Mouse (Mus musculus) midbrain, embryonic 15.5 days (tissue): ENCODE results near the gene Pxmp4. TPM values are rescaled to one million over a fixed set of nuclear protein-coding genes. Genes with fewer than 3 reads are reported as not detected.

ENCODE experiments used
- ATAC-seq: fragments of 200-750 bp; cut with Nextera tagmentation; replicated peaks from 2 replicates; pipeline ENCODE4 v1.8.0; 2017; ENCODE audit warnings: moderate TSS enrichment
- H3K27ac ChIP-seq: fragments of 300-500 bp; sonication (generic); 2 replicates; pipeline ENCODE4 v1.5.1; 2015; ENCODE audit warnings: mild to moderate bottlenecking, inconsistent platforms
- H3K27me3 ChIP-seq: fragments of 300-500 bp; sonication (generic); replicated peaks from 2 replicates; pipeline ENCODE4 v1.6.1; 2015; ENCODE audit warnings: inconsistent platforms
- H3K36me3 ChIP-seq: fragments of 300-500 bp; sonication (generic); replicated peaks from 2 replicates; pipeline ENCODE4 v1.6.1; 2015; ENCODE audit warnings: inconsistent platforms
- H3K4me1 ChIP-seq: fragments of 300-500 bp; sonication (generic); 2 replicates; pipeline ENCODE4 v1.6.1; 2015; ENCODE audit warnings: inconsistent platforms
- H3K4me2 ChIP-seq: fragments of 300-500 bp; sonication (generic); 2 replicates; pipeline ENCODE4 v1.6.1; 2015; ENCODE audit warnings: inconsistent platforms, mild to moderate bottlenecking, moderate library complexity
- H3K4me3 ChIP-seq: fragments of 300-500 bp; sonication (generic); 2 replicates; pipeline ENCODE4 v1.5.1; 2015; ENCODE audit warnings: mild to moderate bottlenecking, inconsistent platforms
- H3K9ac ChIP-seq: fragments of 300-500 bp; sonication (generic); 2 replicates; pipeline ENCODE4 v1.6.1; 2015; ENCODE audit warnings: mild to moderate bottlenecking, inconsistent platforms
- H3K9me3 ChIP-seq: fragments of 300-500 bp; sonication (generic); 2 replicates; pipeline ENCODE4 v1.6.1; 2016; ENCODE audit warnings: inconsistent platforms
- WGBS: fragments of 180-500 bp; shearing (Covaris S2); methylation state at CpG from one replicate; pipeline ENCODE4 v1.1.7; 2015; ENCODE audit warnings: mixed read lengths; 5-methylcytosine and 5-hydroxymethylcytosine counted together
- polyA plus RNA-seq: library from polyadenylated mRNA; unstranded; fragments of >200 nt; fragmentation: Nextera tagmentation; extraction: Ambion mirVana; gene quantifications from 2 replicates; pipeline ENCODE4 v1.2.1, GENCODE M21; 2015

Pxmp4 gene
- polyA plus RNA-seq = 15.7 and 15.9 TPM in 2 replicates

- under 1% methylated on average over 13 of the region's 13 CpGs for WGBS
- H3K36me3 ChIP-seq = no peaks in the 10 kb centered on the region
- peaks cover 11% of the 10 kb centered on the region for H3K4me1 ChIP-seq
Measured at GRCm38 (mm10) chr2:154603638-154604153, at the start of gene Pxmp4. Gene Pxmp4 (minus strand): TSS chr2:154603708.

GRCm38 (mm10) chr2:154651363-154651762 is 47.9 kb upstream of the Pxmp4 start, which contains the start of gene Chmp4b:
Gene Chmp4b (plus strand): TSS chr2:154651705.
- 63% methylated on average over 8 of the region's 8 CpGs for WGBS
- Histone ChIP-seq H3K27me3 (no peaks in the 10 kb centered on the region), H3K4me1 (peaks cover 3% of the 10 kb centered on the region; the same call in 1 of the 2 replicates), H3K36me3 (no peaks in the 10 kb centered on the region), H3K27ac (no peak within 1 kb of the TSS), H3K9me3 (no peaks in the 10 kb centered on the region), H3K4me2 (no peak within 1 kb of the TSS), H3K9ac (no peak within 1 kb of the TSS), H3K4me3 (no peak within 1 kb of the TSS)
- ATAC-seq = no peak

More at GRCm38 (mm10) chr2:154603638-154604153, at the start of gene Pxmp4:
- H3K27ac ChIP-seq = peak within 1 kb of the TSS; percentile 55
- H3K4me3 ChIP-seq = peak within 1 kb of the TSS; percentile 57
- H3K4me2 ChIP-seq = peak within 1 kb of the TSS; percentile 64
- no peaks in the 10 kb centered on the region for H3K9me3 ChIP-seq
- peak; percentile 100 for ATAC-seq
- H3K9ac ChIP-seq = peak within 1 kb of the TSS; percentile 69
- no peaks in the 10 kb centered on the region; the same call in 1 of the 2 replicates for H3K27me3 ChIP-seq

GRCm38 (mm10) chr2:154650404-154650803 is 46.9 kb upstream of the Pxmp4 start:
- WGBS = 82% methylated on average over 3 of the region's 3 CpGs
- H3K4me2 ChIP-seq = no peak overlapping the region
- H3K36me3 ChIP-seq = no peaks in the 10 kb centered on the region; the same call in 1 of the 2 replicates
- ATAC-seq = no peak
- H3K9ac ChIP-seq = no peak overlapping the region
- no peak overlapping the region for H3K27ac ChIP-seq
- H3K27me3 ChIP-seq = no peaks in the 10 kb centered on the region
- no peak overlapping the region for H3K4me3 ChIP-seq
- H3K9me3 ChIP-seq = no peaks in the 10 kb centered on the region
- no peaks in the 10 kb centered on the region for H3K4me1 ChIP-seq

GRCm38 (mm10) chr2:154648086-154648485 is 44.6 kb upstream of the Pxmp4 start:
- Histone ChIP-seq H3K9me3 (no peaks in the 10 kb centered on the region), H3K27me3 (no peaks in the 10 kb centered on the region), H3K4me3 (no peak overlapping the region), H3K27ac (no peak overlapping the region), H3K36me3 (peaks cover 9% of the 10 kb centered on the region; the same call in 1 of the 2 replicates), H3K4me1 (no peaks in the 10 kb centered on the region), H3K9ac (no peak overlapping the region), H3K4me2 (no peak overlapping the region)
- 15% methylated on average over 3 of the region's 3 CpGs for WGBS
- no peak for ATAC-seq

- Histone ChIP-seq H3K27me3 (no peaks in the 10 kb centered on the region), H3K9me3 (no peaks in the 10 kb centered on the region), H3K4me2 (no peak overlapping the region), H3K9ac (no peak overlapping the region), H3K4me3 (no peak overlapping the region), H3K36me3 (peaks cover 17% of the 10 kb centered on the region; the same call in 1 of the 2 replicates), H3K4me1 (no peaks in the 10 kb centered on the region), H3K27ac (no peak overlapping the region)
- no peak for ATAC-seq
- 80% methylated on average over 5 of the region's 5 CpGs for WGBS
Measured at GRCm38 (mm10) chr2:154646634-154647033, 43.1 kb upstream of the Pxmp4 start.

GRCm38 (mm10) chr2:154642712-154643385 is 39.3 kb upstream of the Pxmp4 start:
- Histone ChIP-seq H3K9ac (no peak overlapping the region), H3K9me3 (no peaks in the 10 kb centered on the region), H3K4me2 (no peak overlapping the region), H3K4me3 (no peak overlapping the region), H3K27ac (no peak overlapping the region), H3K36me3 (peaks cover 41% of the 10 kb centered on the region), H3K27me3 (no peaks in the 10 kb centered on the region), H3K4me1 (no peaks in the 10 kb centered on the region)
- ATAC-seq = no peak
- 89% methylated on average over 6 of the region's 6 CpGs for whole genome bisulfite sequencing

- ATAC-seq = no peak
- H3K36me3 ChIP-seq = peaks cover 47% of the 10 kb centered on the region
- H3K9me3 ChIP-seq = no peaks in the 10 kb centered on the region
- no peaks in the 10 kb centered on the region for H3K27me3 ChIP-seq
- no peak overlapping the region for H3K27ac ChIP-seq
- H3K9ac ChIP-seq = no peak overlapping the region
- H3K4me3 ChIP-seq = no peak overlapping the region
- no peak overlapping the region for H3K4me2 ChIP-seq
- H3K4me1 ChIP-seq = no peaks in the 10 kb centered on the region
- 98% methylated on average over 9 of the region's 9 CpGs for WGBS
Measured at GRCm38 (mm10) chr2:154642005-154642459, 38.5 kb upstream of the Pxmp4 start.

GRCm38 (mm10) chr2:154641176-154641575 is 37.7 kb upstream of the Pxmp4 start:
- Histone ChIP-seq H3K9ac (no peak overlapping the region), H3K4me2 (no peak overlapping the region), H3K9me3 (no peaks in the 10 kb centered on the region), H3K27ac (no peak overlapping the region), H3K36me3 (peaks cover 50% of the 10 kb centered on the region), H3K4me3 (no peak overlapping the region), H3K27me3 (no peaks in the 10 kb centered on the region), H3K4me1 (no peaks in the 10 kb centered on the region)
- WGBS = 81% methylated on average over 8 of the region's 8 CpGs
- no peak for ATAC-seq

- no peaks in the 10 kb centered on the region for H3K27me3 ChIP-seq
- H3K4me1 ChIP-seq = no peaks in the 10 kb centered on the region
- no peak overlapping the region for H3K4me2 ChIP-seq
- whole genome bisulfite sequencing = 86% methylated on average over 4 of the region's 4 CpGs
- no peaks in the 10 kb centered on the region for H3K9me3 ChIP-seq
- ATAC-seq = no peak
- no peak overlapping the region for H3K27ac ChIP-seq
- H3K9ac ChIP-seq = no peak overlapping the region
- no peak overlapping the region for H3K4me3 ChIP-seq
- peaks cover 52% of the 10 kb centered on the region for H3K36me3 ChIP-seq
Measured at GRCm38 (mm10) chr2:154639115-154639514, 35.6 kb upstream of the Pxmp4 start.

- Histone ChIP-seq H3K36me3 (peaks cover 46% of the 10 kb centered on the region), H3K4me1 (no peaks in the 10 kb centered on the region)
- 96% methylated on average over 3 of the region's 3 CpGs for WGBS
Measured at GRCm38 (mm10) chr2:154638521-154638920, 35.0 kb upstream of the Pxmp4 start.

GRCm38 (mm10) chr2:154635826-154636225 is 32.3 kb upstream of the Pxmp4 start:
- no peak for ATAC-seq
- H3K36me3 ChIP-seq = peaks cover 40% of the 10 kb centered on the region
- no peaks in the 10 kb centered on the region for H3K27me3 ChIP-seq

More at GRCm38 (mm10) chr2:154638521-154638920, 35.0 kb upstream of the Pxmp4 start:
- Histone ChIP-seq H3K9ac (no peak overlapping the region), H3K4me3 (no peak overlapping the region), H3K27me3 (no peaks in the 10 kb centered on the region), H3K4me2 (no peak overlapping the region), H3K27ac (no peak overlapping the region), H3K9me3 (no peaks in the 10 kb centered on the region)
- ATAC-seq = no peak

GRCm38 (mm10) chr2:154633876-154634644 is 30.6 kb upstream of the Pxmp4 start:
- H3K4me2 ChIP-seq = no peak overlapping the region
- no peaks in the 10 kb centered on the region for H3K4me1 ChIP-seq
- no peak overlapping the region for H3K4me3 ChIP-seq
- H3K27me3 ChIP-seq = no peaks in the 10 kb centered on the region
- no peak overlapping the region for H3K9ac ChIP-seq
- WGBS = 90% methylated on average over 9 of the region's 9 CpGs
- H3K9me3 ChIP-seq = no peaks in the 10 kb centered on the region
- peaks cover 38% of the 10 kb centered on the region for H3K36me3 ChIP-seq
- no peak overlapping the region for H3K27ac ChIP-seq
- ATAC-seq = no peak

More at GRCm38 (mm10) chr2:154635826-154636225, 32.3 kb upstream of the Pxmp4 start:
- H3K4me3 ChIP-seq = no peak overlapping the region
- H3K9me3 ChIP-seq = no peaks in the 10 kb centered on the region
- H3K4me2 ChIP-seq = no peak overlapping the region
- WGBS = 97% methylated on average over 2 of the region's 2 CpGs
- H3K9ac ChIP-seq = no peak overlapping the region
- H3K27ac ChIP-seq = no peak overlapping the region
- H3K4me1 ChIP-seq = no peaks in the 10 kb centered on the region
